Mouse (Mus musculus): ENCODE data around the gene Meiob.
A peak's percentile ranks its signal among the peaks of the same experiment; 100 is the strongest.

The Meiob gene

DNA sequence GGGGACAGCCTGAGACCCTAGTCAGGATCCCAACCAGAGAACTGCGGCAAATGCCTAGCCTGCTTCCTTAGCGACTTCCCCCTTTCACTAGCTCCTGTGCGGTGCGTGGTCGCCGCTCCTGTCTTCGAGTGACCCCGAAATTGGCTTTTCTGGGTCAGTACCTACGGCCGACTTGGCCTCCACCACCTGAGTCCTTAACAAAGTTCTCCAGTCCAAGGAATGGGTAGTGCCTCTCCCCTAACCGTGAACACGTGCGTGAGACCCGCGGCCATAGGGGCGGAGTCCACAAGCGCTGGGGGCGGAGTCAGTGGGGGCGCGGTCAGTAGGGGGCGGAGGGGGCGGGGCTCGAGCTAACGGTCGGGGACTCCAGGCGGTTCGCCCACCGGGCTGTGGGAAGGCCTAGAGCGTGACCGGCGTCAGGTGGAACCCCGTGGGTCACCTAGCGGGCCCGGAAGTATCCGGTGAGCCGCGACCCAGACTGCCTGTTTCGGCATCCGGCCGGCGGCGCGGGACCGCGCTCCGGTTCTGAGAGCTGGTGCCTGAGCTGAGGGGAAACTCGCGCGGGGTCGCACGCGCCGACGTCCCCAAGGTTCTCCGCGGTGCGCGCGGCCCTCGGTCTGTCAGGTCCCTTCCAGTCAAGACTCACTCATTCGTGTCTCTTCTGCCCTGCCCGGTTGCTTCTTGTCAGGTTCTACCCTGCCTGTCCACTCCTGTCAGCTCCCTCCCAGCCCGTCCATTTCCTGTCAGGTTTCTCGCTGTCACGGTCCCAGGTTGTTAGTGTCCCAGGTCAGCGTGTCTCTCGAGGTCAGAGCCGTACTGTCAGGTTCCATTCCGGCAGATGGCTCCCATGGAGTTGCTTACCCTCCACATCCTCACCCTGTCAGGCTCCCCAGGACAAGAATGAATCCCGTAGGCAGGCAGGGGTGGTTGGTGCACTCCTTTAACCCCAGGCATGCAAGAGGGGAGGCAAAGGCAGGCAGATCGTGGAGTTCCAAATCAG lies at the start of gene Meiob:
TSS of gene Meiob (plus strand) at position 338 of the 1,000 bp plus-strand sequence.
- DNase-seq = peak; percentile 10 to 14

DNA sequence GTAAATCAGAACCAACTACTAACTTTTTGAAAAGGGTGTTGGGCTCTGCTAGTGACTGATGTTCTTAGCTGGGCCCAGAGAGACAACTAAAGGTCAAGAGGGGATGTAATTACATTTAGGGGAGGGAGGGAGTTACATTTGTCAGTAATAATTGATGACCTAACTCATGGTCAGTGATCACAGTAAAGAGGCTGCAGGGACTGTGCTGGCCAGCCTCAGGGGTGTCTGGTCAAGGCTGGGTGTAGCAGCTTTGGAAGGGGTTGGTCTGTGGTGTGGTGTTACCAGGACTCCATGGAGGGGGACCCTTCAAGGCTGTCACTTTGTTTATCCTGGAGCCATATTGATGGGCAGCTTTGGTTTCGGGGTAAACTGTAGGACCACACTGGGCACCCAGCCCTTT lies 46.7 kb upstream of the Meiob start:
- DNase-seq = no peak

DNA sequence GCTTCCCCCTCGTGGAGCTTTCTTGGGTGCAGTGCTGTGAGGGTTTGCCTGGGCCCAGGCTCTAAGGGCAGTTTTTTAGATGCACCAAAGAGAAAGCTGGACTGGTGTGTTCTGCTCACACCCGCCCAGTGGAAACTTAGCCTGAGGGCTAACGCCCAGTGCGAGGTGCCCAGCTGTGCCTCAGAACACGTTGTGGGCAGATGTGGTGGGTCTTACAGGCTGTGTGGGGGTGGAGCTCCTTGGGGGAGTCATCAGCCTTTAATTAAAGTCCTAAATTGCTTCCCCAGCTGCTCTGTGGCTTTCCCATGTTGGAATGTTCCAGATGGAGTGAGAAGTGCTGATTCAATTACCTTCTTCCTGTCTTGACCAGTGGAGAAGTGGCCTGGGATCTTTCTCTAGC lies 43.0 kb upstream of the Meiob start:
- DNase-seq = no peak

DNA sequence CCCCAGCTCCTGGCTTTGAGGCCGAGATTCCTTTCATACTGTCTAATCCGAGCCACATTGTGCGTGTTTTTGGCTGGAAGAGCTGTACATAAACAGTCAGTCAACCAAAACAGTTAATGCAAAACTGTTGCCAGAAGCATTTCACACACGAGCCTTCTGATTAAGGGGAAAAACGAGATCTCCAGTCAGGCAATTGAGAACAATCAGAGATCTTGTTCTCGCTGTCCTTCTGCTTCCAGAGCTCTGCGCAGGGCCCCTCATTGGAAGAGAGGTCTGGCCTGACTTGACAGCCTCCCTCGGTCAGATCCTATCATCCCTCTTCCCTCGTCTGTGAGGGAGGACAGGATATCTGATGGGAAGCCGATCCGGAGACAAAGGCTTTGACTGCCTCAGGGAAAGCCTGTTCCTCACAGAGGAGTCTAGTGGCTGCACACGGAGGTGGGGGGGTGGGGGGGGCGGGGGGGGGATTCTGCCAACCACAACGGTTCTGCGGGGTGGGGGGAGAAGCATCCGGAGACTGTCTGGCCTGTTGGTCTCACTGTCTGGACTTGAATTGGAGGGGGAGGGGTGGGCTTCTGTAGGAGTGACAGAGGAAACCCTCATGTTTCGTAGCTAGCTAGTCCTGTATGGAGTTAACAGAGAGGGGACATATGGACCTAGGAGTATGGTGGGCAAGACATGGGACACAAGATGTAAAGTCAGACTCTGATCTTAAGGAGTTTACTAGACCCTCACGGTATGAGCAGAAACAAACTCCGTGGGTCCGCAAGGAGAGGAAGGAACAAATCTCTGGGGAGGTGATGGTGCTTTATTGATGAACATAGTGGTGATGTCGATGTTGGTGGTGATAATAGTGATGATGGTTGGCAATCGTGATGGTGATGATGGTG lies 38.8 kb upstream of the Meiob start:
- DNase-seq = no peak

DNA sequence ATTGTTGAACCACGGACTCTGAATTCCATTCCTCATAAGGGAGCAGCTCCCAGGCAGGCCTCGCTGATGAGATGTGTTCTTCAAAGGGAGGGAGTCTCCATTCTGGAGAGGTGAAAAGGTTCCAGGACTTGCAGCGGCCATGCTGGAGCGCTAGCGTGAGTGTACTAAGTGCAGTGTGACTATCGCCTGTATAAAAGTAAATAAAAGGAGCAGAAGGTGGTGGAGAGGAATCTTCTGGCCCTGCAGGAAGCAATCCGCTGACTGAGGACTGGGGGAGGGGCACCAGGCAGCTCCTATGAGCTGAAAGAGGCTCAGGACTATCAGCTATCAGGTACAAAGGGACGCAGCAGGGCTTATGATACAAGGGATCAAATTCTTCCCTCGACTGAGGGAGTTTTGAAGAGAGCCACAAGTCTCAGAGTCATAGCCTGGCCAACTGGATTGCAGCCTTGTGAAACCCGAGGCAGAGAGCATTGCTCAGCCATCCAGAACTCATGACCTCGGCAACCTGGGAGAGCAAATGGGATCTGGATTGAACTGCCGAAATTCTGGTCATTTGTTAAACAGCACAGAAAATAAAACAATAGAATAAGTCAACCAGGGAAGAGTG lies 37.7 kb upstream of the Meiob start:
- no peak for DNase-seq

DNA sequence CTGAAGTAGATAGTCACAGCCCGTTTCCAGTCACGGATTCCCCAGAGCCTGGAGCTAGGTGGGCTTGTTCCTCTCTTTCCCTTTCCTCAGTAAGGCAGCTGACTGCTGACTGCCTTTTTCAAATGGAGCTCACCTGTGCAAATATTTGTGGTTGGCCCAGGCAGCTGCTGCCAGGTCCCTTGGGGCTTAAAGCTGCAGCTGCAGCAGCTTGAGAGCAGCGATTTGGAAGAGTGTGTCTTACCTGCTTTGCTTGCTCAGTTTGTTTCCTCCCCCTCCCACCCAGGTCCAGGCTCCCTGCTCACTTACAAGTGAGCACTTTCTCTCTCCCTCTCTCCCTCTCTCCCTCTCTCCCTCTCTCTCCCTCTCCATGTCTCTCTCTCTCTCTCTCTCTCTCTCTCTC lies 34.9 kb upstream of the Meiob start:
- DNase-seq = no peak

DNA sequence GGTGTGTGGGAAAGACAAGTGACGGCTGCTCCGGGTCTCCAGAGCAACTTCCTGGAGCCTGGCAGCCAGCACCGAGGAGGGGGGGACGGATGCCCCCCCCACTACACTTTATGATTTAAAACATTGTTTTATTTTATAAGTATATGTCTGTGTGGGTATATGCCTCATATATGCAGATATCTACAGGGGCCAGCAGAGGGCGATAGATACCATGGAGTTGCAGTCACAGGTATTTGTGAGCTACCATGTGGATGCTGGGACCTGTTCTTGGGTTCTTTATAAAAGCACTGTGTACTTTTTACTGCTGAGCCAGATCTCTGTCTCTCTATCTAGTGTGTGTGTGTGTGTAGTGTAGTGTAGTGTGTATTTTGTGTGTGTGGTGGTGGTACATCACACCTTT lies 30.8 kb upstream of the Meiob start:
- no peak for DNase-seq

DNA sequence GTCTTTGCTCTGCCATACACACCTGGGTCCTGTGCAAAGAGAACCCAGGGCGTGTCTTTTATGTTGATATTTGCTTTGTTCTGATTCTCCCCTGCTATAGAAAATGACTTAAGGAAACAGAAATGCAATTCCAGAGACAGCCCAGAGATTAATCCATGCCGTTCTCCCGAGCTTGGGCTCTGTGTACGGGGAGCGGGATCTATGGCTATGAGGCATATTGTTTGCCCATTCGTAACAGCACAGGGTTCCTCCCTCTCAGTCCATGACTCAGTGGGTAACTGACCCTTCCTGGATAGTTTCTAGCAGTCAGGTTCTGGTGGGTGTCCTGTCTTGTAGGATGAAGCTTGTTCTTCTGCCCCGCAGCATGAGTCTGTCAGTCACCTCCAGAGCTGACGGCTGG lies 28.9 kb upstream of the Meiob start:
- DNase-seq = no peak

DNA sequence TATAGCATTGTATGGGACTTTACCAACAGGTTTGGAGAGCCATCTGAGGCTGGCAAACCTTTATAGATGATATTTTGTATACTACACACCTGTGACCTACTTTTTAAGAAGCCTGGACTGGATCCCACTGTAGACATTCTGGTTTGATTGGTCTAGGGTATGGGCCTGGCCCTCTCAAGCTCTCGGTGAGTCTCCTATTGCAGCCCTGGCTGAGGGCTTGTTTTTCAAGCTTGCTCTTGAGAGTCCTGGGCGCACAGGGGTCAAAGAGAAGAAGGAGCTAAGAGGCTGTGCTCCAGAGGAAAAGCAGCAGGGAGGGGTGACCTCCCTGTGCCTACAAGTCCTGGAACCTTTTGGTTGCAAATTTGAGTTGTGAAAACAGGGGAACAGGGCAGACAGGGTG lies 27.0 kb upstream of the Meiob start:
- no peak for DNase-seq

DNA sequence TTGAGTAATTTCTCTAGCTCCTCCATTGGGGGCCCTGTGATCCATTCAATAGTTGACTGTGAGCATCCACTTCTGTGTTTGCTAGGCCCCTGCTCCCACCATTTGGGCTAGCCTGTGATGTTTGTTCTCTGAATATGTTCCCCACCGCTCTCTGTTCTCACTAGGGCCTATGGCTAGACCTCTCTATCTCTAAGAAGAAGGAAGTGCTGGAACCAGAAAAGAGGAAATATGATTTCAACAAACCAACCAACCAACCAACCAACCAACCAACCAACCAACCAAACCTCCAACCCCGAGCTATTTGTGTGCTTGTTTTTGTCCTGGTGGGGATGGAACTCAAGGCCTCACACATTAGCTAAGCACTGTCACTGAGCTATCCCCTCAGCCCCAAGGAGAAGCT lies 23.3 kb upstream of the Meiob start:
- no peak for DNase-seq

DNA sequence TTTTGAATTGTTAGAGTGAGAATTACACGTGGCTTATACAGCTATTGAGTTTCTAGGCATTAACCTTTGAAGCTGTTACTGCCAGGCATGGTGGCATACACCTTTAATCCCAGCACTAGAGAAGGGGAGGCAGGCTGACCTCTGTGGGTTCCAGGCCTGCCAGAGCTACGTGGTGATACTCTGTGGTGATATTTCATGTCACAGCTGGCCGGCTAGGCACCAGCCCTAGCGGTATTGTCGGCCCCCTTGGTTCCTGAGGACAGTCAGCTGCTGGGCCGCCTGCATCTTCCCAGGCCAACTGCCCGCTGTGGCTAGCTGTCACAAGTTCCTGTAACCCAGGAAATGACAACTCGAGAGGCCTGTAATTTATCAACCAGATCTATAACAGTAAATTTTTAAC lies 11.9 kb upstream of the Meiob start:
- DNase-seq = no peak

DNA sequence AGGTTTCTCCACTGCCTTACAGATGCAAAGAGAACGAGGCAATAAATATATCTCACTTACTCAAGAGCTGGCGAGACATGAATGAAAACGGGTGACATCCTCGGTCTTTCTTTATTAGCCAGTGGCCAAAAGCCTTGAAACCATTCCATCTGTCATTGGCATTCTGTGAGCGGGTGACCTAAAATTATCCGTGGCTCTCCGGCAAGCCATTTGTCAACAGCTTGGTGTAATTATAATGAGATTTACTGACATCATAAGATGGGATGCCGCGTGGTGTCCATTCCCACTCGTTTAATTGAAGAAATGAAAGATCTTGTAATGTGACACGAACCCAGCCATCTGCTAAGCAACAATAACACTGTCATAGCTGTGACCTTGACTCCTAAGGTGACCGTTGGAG lies 9.3 kb upstream of the Meiob start:
- DNase-seq = no peak

DNA sequence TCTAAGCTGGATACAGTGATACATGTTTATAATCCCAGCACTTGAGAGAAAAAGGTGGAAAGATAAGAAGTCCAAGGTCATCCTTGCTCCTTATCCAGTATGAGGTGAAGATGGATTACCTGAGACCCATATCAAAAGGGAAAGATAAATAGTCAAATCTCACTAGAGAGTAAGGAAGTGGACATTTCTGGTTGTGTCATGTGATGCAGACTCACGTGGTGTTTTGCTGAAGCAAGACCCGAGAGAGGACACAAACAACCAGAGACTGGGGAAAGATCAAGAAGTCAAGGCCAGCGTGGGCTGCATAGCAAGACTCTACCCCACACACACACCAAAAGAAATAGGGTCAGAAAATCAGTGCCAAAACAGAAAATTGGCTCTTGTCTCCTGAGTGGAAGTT lies 7.1 kb upstream of the Meiob start:
- no peak for DNase-seq

DNA sequence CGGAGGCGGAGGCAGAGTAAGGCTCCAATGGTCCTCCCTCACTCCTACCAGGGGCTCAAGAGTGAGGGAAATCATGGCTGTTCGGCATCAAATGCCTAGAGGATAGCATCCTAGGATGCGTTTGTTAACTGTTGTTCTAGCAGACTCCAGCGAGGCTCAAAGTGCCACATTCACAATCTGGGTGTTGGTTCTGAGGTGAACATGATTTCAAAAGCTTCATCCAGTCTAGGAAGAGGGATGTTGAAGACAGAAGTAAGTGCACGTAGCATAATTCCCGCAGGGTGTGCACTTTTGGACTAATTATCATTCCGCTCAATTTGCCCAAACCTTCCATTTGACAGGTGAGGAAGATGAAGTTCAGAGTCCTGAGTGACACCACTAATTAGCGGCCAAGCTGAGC lies 5.9 kb upstream of the Meiob start:
- DNase-seq = no peak

DNA sequence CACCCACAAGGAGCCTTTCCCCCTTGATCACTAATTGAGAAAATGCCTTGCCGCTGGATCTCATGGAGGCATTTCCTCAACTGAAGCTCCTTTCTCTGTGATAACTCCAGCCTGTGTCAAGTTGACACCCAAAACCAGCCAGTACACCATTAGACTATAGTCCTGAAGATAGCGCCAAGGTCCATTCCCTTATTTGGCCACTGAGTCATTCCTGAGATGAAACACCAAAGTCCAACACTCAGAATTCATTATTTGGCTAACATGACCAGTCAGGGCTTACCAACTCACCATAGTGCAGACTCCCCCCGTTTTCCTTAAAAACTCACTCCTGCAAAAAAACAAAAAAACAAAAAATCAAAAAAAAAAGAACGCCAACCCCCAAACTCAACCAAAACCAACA lies 4.6 kb upstream of the Meiob start:
- no peak for DNase-seq

DNA sequence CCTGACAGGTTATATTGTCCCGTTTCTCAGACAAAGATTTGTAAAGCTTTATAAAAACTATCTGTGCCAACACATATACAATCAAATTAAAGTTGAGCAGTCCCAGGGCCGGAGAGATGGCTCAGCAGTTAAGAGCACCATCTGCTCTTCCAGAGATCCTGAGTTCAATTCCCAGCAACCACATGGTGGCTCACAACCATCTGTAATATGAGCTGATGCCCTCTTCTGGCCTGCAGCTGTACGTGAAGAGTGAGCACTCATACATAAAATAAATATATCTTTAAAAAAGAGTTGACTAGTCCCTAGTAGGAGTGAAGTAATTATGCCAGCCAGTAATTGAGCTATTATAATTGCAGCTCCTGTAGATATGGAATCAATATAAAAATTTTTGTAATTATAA lies 3.6 kb upstream of the Meiob start:
- no peak for DNase-seq

DNA sequence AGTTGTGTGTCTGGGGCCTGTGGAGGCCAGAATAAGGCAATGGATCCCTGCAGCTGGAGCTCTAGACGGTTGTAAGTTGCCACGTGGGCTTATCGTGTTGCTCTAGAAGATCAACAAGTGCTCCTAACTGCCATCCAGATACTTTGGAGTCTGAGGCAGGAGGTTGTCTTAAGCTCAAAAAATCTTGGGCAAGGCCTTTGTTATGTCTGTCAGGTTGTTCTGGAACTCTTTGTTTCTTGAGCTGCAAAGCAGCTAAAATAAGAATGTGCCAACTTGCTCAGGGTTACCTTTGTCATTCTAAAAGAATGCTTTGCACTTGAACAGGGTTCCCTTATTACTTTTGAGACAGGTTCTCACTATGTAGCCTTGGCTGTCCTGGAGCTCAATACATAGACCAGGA lies 7.1 kb downstream of the Meiob start:
- DNase-seq = no peak

DNA sequence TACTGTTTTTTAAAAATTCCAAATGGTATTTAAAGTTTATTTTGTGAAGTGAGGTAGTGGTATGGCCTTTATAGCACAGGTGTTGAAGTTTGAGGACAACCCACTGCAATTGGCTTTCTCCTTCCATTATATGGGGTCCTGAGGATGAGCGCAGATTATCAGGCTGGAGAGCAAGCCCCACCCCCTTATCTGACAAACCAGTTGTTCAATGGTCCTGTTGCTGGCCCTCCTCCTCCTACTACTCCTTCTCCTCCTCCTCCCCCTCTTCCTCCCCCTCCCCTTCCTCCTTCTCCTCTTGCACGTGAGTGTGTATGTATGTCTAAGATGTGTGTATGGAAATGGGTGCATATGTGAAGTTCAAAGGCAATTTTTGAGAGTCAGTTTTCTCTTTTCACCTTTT lies 8.1 kb downstream of the Meiob start:
- DNase-seq = no peak

DNA sequence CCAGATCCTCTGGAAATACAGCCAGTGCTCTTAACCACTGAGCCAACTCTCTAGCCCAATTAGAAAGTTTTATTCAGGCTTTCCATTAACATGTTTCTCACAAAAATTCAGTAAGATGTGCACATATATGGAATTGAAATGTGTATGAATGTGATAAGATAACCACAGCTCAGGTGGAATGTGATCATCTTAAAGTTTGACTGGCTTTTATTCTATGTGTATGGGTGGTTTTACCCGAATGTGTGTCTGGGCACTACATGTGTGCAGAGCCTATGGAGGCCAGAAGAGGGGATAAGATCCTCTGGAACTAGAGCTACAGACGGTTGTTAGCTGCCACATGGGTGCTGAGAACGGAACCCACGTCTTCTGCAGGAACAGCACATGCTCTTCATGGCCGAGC lies 11.2 kb downstream of the Meiob start:
- no peak for DNase-seq

DNA sequence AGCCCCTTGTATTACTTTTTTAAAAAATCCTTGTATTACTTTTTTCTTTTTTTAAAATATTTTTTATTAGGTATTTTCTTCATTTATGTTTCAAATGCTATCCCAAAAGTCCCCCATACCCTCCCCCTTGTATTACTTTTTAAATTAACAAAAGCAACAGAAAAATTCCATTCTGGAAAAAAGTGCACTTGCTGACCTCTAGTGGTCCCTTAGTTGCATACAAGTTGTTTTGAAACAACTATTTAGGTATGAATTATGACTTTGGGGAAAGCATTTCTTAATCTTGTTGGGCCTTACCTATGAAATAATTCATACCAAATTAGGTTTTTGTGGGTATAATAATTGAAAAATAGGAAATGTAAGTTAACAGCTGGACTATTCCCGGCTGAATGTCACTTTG lies 13.4 kb downstream of the Meiob start:
- DNase-seq = no peak

DNA sequence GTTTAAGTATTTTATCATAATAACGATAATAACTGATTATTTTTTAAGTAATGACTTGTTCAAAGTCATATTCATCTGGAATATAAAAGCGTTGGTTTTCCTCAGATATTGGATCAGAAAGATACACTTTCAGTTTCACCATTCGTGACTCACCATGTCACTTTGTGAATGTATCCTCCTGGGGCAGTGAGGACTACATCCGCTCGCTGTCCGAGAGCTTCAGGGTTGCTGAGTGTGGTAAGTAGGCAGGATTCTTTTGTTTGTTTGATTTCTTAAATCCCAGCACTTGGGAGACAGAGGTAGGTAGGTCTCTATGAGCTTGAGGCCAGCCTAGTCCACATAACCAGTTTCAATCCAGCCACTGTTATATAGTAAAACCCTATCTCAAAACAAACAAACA lies 14.1 kb downstream of the Meiob start:
- DNase-seq = no peak

DNA sequence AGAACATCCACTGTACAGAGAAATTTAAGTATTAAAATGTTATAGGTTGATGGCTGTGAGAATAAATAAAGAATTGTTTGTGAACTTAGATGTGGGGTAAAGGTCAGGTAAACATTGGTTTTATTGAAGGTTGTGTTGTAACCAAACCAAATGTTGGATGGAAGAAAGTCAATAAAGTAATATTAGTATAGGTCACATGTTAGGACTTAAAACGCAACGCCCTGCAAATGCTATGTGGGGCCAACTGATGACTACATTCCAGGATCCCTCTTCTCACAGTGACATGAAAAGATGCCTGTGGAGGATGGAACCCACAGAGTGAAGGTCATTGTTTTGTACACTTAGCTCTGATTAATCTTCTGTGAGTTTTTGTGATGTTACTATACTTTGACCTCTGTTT lies 15.4 kb downstream of the Meiob start:
- no peak for DNase-seq

All from cerebellum, postnatal 36 days (tissue).